ENCODE assay signal across 17 mouse cellular contexts in the genomic region with DNA sequence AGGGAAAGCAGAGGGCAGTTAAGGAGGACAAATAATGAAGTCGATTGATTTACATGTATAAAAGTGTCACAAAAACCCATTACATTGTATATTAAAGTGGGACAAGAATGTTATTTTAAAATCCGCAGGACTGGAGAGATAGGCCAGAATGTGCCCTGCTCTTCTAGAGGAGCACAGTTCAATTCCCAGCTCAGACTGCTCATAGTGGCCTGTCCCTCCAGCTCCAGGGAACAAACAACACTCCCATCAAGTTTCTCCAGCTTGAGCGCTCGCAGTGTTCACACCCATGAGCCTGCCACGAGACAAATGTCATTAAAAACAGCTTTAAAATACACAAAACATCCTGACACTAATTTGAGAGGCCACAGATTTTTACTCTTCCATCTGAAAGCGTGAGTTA.
DNase-seq lines count a peak whose midpoint lies in the region; ATAC-seq and TF ChIP-seq lines count a peak whose summit lies in the region.
"Had no signal": no experiment of that assay in that cellular context is flagged by ENCODE, and none has a peak within 500 bp of the region (broad histone marks: within the 10 kb centered on the region; RNA-seq: fewer than 3 reads in every experiment).

No protein-coding gene starts in this region.

- no peak overlapping the region for H3K4me2 ChIP-seq in hindbrain, embryonic 12.5 days (replicated peaks)
- H3K4me2 ChIP-seq in hindbrain, embryonic 14.5 days (replicated peaks): no peak overlapping the region
- H3K4me2 ChIP-seq in midbrain, embryonic 16.5 days (ENCODE audit: low read length): no peak overlapping the region
- H3K4me2 ChIP-seq in midbrain, postnatal 0 days (ENCODE audit: low read depth, low read length, poor library complexity, severe bottlenecking): no peak overlapping the region
- no peak overlapping the region for H3K4me2 ChIP-seq in forebrain, embryonic 15.5 days (replicated peaks)
- H3K4me2 ChIP-seq in neural tube, embryonic 14.5 days (ENCODE audit: low read depth, low read length): no peak overlapping the region
- H3K4me2 ChIP-seq: embryonic facial prominence, embryonic 15.5 days; heart, embryonic 15.5 days; limb, embryonic 12.5 days; liver, embryonic 13.5 days; lung, embryonic 15.5 days; stomach, embryonic 15.5 days had no signal

- H3K9me3 ChIP-seq in hindbrain, embryonic 12.5 days (replicated peaks): no peaks in the 10 kb centered on the region
- no peaks in the 10 kb centered on the region for H3K9me3 ChIP-seq in hindbrain, embryonic 14.5 days (ENCODE audit: control insufficient read depth, low read length)
- H3K9me3 ChIP-seq in midbrain, embryonic 16.5 days (replicated peaks; ENCODE audit: control insufficient read depth, low read length, poor library complexity, severe bottlenecking): no peaks in the 10 kb centered on the region
- H3K9me3 ChIP-seq in midbrain, postnatal 0 days (ENCODE audit: low read length): no peaks in the 10 kb centered on the region
- H3K9me3 ChIP-seq in forebrain, embryonic 15.5 days: no peaks in the 10 kb centered on the region
- H3K9me3 ChIP-seq in neural tube, embryonic 14.5 days (ENCODE audit: control insufficient read depth, low read length): no peaks in the 10 kb centered on the region
- H3K9me3 ChIP-seq: embryonic facial prominence, embryonic 15.5 days; heart, embryonic 15.5 days; limb, embryonic 12.5 days; liver, embryonic 13.5 days; lung, embryonic 15.5 days; stomach, embryonic 15.5 days had no signal

- H3K27me3 ChIP-seq in hindbrain, embryonic 12.5 days: no peaks in the 10 kb centered on the region
- no peaks in the 10 kb centered on the region for H3K27me3 ChIP-seq in hindbrain, embryonic 14.5 days (ENCODE audit: control insufficient read depth, insufficient read depth, low read length)
- no peaks in the 10 kb centered on the region for H3K27me3 ChIP-seq in midbrain, embryonic 16.5 days (ENCODE audit: control insufficient read depth, insufficient read depth, low read depth, low read length)
- no peaks in the 10 kb centered on the region for H3K27me3 ChIP-seq in midbrain, postnatal 0 days (ENCODE audit: insufficient read depth, low read length)
- no peaks in the 10 kb centered on the region for H3K27me3 ChIP-seq in forebrain, embryonic 15.5 days
- no peaks in the 10 kb centered on the region for H3K27me3 ChIP-seq in neural tube, embryonic 14.5 days (ENCODE audit: control insufficient read depth, insufficient read depth, low read length)
- H3K27me3 ChIP-seq: embryonic facial prominence, embryonic 15.5 days; heart, embryonic 15.5 days; limb, embryonic 12.5 days; liver, embryonic 13.5 days; lung, embryonic 15.5 days; stomach, embryonic 15.5 days had no signal

- TF ChIP-seq CTCF in midbrain, postnatal 0 days (IDR thresholded peaks at IDR 0.05): no peak

- 60% methylated on average over 6 of the region's 6 CpGs for WGBS in hindbrain, embryonic 12.5 days
- 59% methylated on average over 6 of the region's 6 CpGs for WGBS in hindbrain, embryonic 14.5 days
- WGBS in midbrain, embryonic 16.5 days: 47% methylated on average over 6 of the region's 6 CpGs
- WGBS in midbrain, postnatal 0 days: 55% methylated on average over 6 of the region's 6 CpGs
- WGBS in forebrain, embryonic 15.5 days: 44% methylated on average over 6 of the region's 6 CpGs
- WGBS in neural tube, embryonic 14.5 days: 54% methylated on average over 6 of the region's 6 CpGs

- 0 out of 2 replicates have a peak, but pooled peaks have one; percentile 8 for ATAC-seq in hindbrain, embryonic 12.5 days (ENCODE audit: low FRiP score)
- no peak for ATAC-seq in hindbrain, embryonic 14.5 days (ENCODE audit: low FRiP score)
- ATAC-seq in midbrain, embryonic 16.5 days: 0 out of 2 replicates have a peak, but pooled peaks have one; percentile 36
- no peak for ATAC-seq in midbrain, postnatal 0 days (ENCODE audit: low FRiP score)
- peak; percentile 68 for ATAC-seq in forebrain, embryonic 15.5 days (replicated peaks)
- ATAC-seq in neural tube, embryonic 14.5 days (ENCODE audit: low read depth): peak; percentile 41

- no peaks in the 10 kb centered on the region for H3K36me3 ChIP-seq in hindbrain, embryonic 12.5 days
- H3K36me3 ChIP-seq in hindbrain, embryonic 14.5 days (replicated peaks; ENCODE audit: control insufficient read depth, insufficient read depth): no peaks in the 10 kb centered on the region
- H3K36me3 ChIP-seq in midbrain, embryonic 16.5 days (ENCODE audit: control insufficient read depth, insufficient read depth, low read length): no peaks in the 10 kb centered on the region
- H3K36me3 ChIP-seq in midbrain, postnatal 0 days (ENCODE audit: insufficient read depth, low read length): no peaks in the 10 kb centered on the region
- H3K36me3 ChIP-seq in forebrain, embryonic 15.5 days: no peaks in the 10 kb centered on the region
- H3K36me3 ChIP-seq in neural tube, embryonic 14.5 days (ENCODE audit: control insufficient read depth, insufficient read depth, low read length): no peaks in the 10 kb centered on the region
- H3K36me3 ChIP-seq: embryonic facial prominence, embryonic 15.5 days; heart, embryonic 15.5 days; limb, embryonic 12.5 days; liver, embryonic 13.5 days; lung, embryonic 15.5 days; stomach, embryonic 15.5 days had no signal

- DNase-seq in hindbrain, embryonic 14.5 days (ENCODE audit: low spot score): no peak
- no peak for DNase-seq in midbrain, postnatal 0 days (ENCODE audit: low spot score)
- DNase-seq in cerebellum, postnatal 36 days: no peak
- DNase-seq: adrenal gland, postnatal 25 days; gastrocnemius, postnatal 10 days; liver, embryonic 13.5 days; thymus, adult 2 months had no signal

- no peaks in the 10 kb centered on the region for H3K4me1 ChIP-seq in hindbrain, embryonic 12.5 days
- no peaks in the 10 kb centered on the region for H3K4me1 ChIP-seq in hindbrain, embryonic 14.5 days (replicated peaks; ENCODE audit: control insufficient read depth, insufficient read depth, low read length)
- no peaks in the 10 kb centered on the region for H3K4me1 ChIP-seq in midbrain, embryonic 16.5 days (ENCODE audit: control insufficient read depth, insufficient read depth, low read length)
- H3K4me1 ChIP-seq in midbrain, postnatal 0 days (ENCODE audit: insufficient read depth, low read length): no peaks in the 10 kb centered on the region
- peaks cover 5% of the 10 kb centered on the region; the same call in 1 of the 2 replicates for H3K4me1 ChIP-seq in forebrain, embryonic 15.5 days
- H3K4me1 ChIP-seq in neural tube, embryonic 14.5 days (ENCODE audit: control insufficient read depth, insufficient read depth, low read length): no peaks in the 10 kb centered on the region
- H3K4me1 ChIP-seq: embryonic facial prominence, embryonic 15.5 days; heart, embryonic 15.5 days; limb, embryonic 12.5 days; liver, embryonic 13.5 days; lung, embryonic 15.5 days; stomach, embryonic 15.5 days had no signal

- no peak overlapping the region for H3K4me3 ChIP-seq in hindbrain, embryonic 12.5 days
- H3K4me3 ChIP-seq in hindbrain, embryonic 14.5 days (replicated peaks; ENCODE audit: low read length): no peak overlapping the region
- H3K4me3 ChIP-seq in midbrain, embryonic 16.5 days (ENCODE audit: low read depth, low read length): no peak overlapping the region
- no peak overlapping the region for H3K4me3 ChIP-seq in midbrain, postnatal 0 days (ENCODE audit: low read depth, low read length)
- no peak overlapping the region for H3K4me3 ChIP-seq in forebrain, embryonic 15.5 days
- no peak overlapping the region for H3K4me3 ChIP-seq in neural tube, embryonic 14.5 days (ENCODE audit: low read depth, low read length)
- H3K4me3 ChIP-seq: embryonic facial prominence, embryonic 15.5 days; heart, embryonic 15.5 days; limb, embryonic 12.5 days; liver, embryonic 13.5 days; lung, embryonic 15.5 days; stomach, embryonic 15.5 days had no signal

- H3K9ac ChIP-seq in hindbrain, embryonic 12.5 days: no peak overlapping the region
- H3K9ac ChIP-seq in hindbrain, embryonic 14.5 days: no peak overlapping the region
- no peak overlapping the region for H3K9ac ChIP-seq in midbrain, embryonic 16.5 days (ENCODE audit: low read depth, low read length)
- no peak overlapping the region for H3K9ac ChIP-seq in midbrain, postnatal 0 days (replicated peaks; ENCODE audit: low read length, poor library complexity, severe bottlenecking)
- no peak overlapping the region for H3K9ac ChIP-seq in forebrain, embryonic 15.5 days (replicated peaks)
- H3K9ac ChIP-seq in neural tube, embryonic 14.5 days (replicated peaks; ENCODE audit: low read depth, low read length): no peak overlapping the region
- H3K9ac ChIP-seq: embryonic facial prominence, embryonic 15.5 days; heart, embryonic 15.5 days; limb, embryonic 12.5 days; liver, embryonic 13.5 days; lung, embryonic 15.5 days; stomach, embryonic 15.5 days had no signal

- H3K27ac ChIP-seq in hindbrain, embryonic 12.5 days: no peak overlapping the region
- no peak overlapping the region for H3K27ac ChIP-seq in hindbrain, embryonic 14.5 days
- H3K27ac ChIP-seq in midbrain, embryonic 16.5 days (ENCODE audit: low read length): no peak overlapping the region
- no peak overlapping the region for H3K27ac ChIP-seq in midbrain, postnatal 0 days (ENCODE audit: low read depth, low read length)
- no peak overlapping the region for H3K27ac ChIP-seq in forebrain, embryonic 15.5 days (replicated peaks)
- H3K27ac ChIP-seq in neural tube, embryonic 14.5 days (ENCODE audit: low read depth, low read length): no peak overlapping the region
- H3K27ac ChIP-seq: embryonic facial prominence, embryonic 15.5 days; heart, embryonic 15.5 days; limb, embryonic 12.5 days; liver, embryonic 13.5 days; lung, embryonic 15.5 days; macrophage; stomach, embryonic 15.5 days had no signal

Comparison
In these comparisons a context has a peak if more than half of its experiments do, and no peak if none do; other contexts are left out.
1. ATAC-seq: peak in hindbrain, embryonic 12.5 days (single experiment), midbrain, embryonic 16.5 days (single experiment), forebrain, embryonic 15.5 days (single experiment) and neural tube, embryonic 14.5 days (single experiment); none in hindbrain, embryonic 14.5 days (single experiment) and midbrain, postnatal 0 days (single experiment).